In the genomic region with DNA sequence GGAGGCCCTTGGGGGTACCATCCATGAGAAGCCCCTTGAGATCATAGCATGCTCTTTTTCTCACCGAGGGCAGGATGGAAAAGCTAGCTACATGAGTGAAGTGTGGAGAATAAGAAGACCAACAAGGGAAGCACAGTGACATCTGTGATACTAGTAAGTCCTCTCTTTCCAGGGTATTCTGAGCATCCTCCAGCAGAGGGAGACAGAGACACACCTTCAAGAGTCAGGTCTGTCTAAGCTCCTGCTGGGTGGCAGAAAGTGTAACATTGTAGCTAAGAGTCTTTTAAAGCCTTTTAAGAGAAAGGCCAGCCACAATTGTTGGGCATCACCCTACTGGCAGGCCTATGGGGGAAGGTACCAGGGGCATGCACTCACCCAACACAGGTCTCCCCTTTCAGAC, we compare ENCODE assay signal across 8 mouse cellular contexts. TPM values are rescaled to one million over a fixed set of nuclear protein-coding genes. Genes with fewer than 3 reads are reported as not detected.
DNase-seq lines count a peak whose midpoint lies in the region; ATAC-seq and TF ChIP-seq lines count a peak whose summit lies in the region.
"Had no signal": no experiment of that assay in that cellular context is flagged by ENCODE, and none has a peak within 500 bp of the region (broad histone marks: within the 10 kb centered on the region; RNA-seq: fewer than 3 reads in every experiment).

No protein-coding gene starts in this region.

- no peaks in the 10 kb centered on the region for H3K9me3 ChIP-seq in CH12.LX (replicated peaks; ENCODE audit: low read length)
- H3K9me3 ChIP-seq in kidney, embryonic 14.5 days (ENCODE audit: control insufficient read depth, low read length), result no peaks in the 10 kb centered on the region
- peaks cover under 1% of the 10 kb centered on the region; the same call in 1 of the 2 replicates for H3K9me3 ChIP-seq in forebrain, embryonic 11.5 days (ENCODE audit: control insufficient read depth, low read length)

- TF ChIP-seq EP300 in CH12.LX (IDR thresholded peaks at IDR 0.05; ENCODE audit: low read length), result no peak

- peak; percentile 31 for DNase-seq in kidney, adult 2 months
- no peak for DNase-seq in kidney, adult 11 months
- DNase-seq in CH12.LX (ENCODE audit: extremely low read depth) (peak; percentile 82), WW6 (ENCODE audit: low read depth, low spot score) (peak; percentile 47)
- DNase-seq in retina, adult 2 months (ENCODE audit: low read depth, low spot score), result peak; percentile 15
- DNase-seq in forebrain, embryonic 11.5 days (ENCODE audit: low spot score), result no peak

- no peak overlapping the region for H3K4me3 ChIP-seq in kidney, adult 2 months (ENCODE audit: insufficient read depth, low read depth, low read length)
- no peak overlapping the region for H3K4me3 ChIP-seq in CH12.LX (replicated peaks in 1 of 3; ENCODE audit: low read depth in 2 of 3, low read length in 2 of 3, poor library complexity in 1 of 3)
- no peak overlapping the region for H3K4me3 ChIP-seq in kidney, embryonic 14.5 days (ENCODE audit: low read length)
- no peak overlapping the region for H3K4me3 ChIP-seq in forebrain, embryonic 11.5 days (ENCODE audit: low read depth, low read length)
- H3K4me3 ChIP-seq: midbrain, embryonic 12.5 days had no signal

- H3K27me3 ChIP-seq in kidney, adult 2 months (replicated peaks; ENCODE audit: control insufficient read depth, insufficient read depth, low read length), result no peaks in the 10 kb centered on the region
- no peaks in the 10 kb centered on the region for H3K27me3 ChIP-seq in CH12.LX (replicated peaks)
- no peaks in the 10 kb centered on the region for H3K27me3 ChIP-seq in kidney, embryonic 14.5 days (ENCODE audit: control insufficient read depth, insufficient read depth, low read length)
- H3K27me3 ChIP-seq in forebrain, embryonic 11.5 days (ENCODE audit: control insufficient read depth, insufficient read depth, low read length), result no peaks in the 10 kb centered on the region
- H3K27me3 ChIP-seq: midbrain, embryonic 12.5 days had no signal

- H3K27ac ChIP-seq in kidney, adult 2 months (ENCODE audit: insufficient read depth, low read depth, low read length), result no peak overlapping the region
- H3K27ac ChIP-seq in CH12.LX (ENCODE audit: insufficient read depth, low read depth), result no peak overlapping the region
- H3K27ac ChIP-seq in kidney, embryonic 14.5 days (ENCODE audit: low read depth, low read length), result no peak overlapping the region
- H3K27ac ChIP-seq in forebrain, embryonic 11.5 days (ENCODE audit: low read depth, low read length), result no peak overlapping the region
- H3K27ac ChIP-seq: midbrain, embryonic 12.5 days had no signal

- dilution Hi-C loops in CH12.LX (cut with MboI; ENCODE audit: extremely low pct_ligation_motif_present, extremely low pct_unique_long_range_greater_than_20kb, low sequenced_read_pairs), result no loop called here

- no peak overlapping the region for H3K4me2 ChIP-seq in CH12.LX (ENCODE audit: insufficient read depth, low read depth, poor library complexity, severe bottlenecking)
- no peak overlapping the region for H3K4me2 ChIP-seq in kidney, embryonic 14.5 days (replicated peaks; ENCODE audit: low read depth, low read length)
- no peak overlapping the region for H3K4me2 ChIP-seq in forebrain, embryonic 11.5 days (ENCODE audit: low read depth, low read length, severe bottlenecking)
- H3K4me2 ChIP-seq: midbrain, embryonic 12.5 days had no signal

- peak; percentile 57 for ATAC-seq in kidney, embryonic 14.5 days (ENCODE audit: low FRiP score, low TSS enrichment)
- no peak for ATAC-seq in forebrain, embryonic 11.5 days (replicated peaks; ENCODE audit: low FRiP score)

- no peak for TF ChIP-seq POLR2A in kidney, adult 2 months (IDR thresholded peaks at IDR 0.05; ENCODE audit: low read depth, low read length)
- no peak for TF ChIP-seq POLR2A in CH12.LX (IDR thresholded peaks at IDR 0.05; ENCODE audit: low read depth, low read length)

- TF ChIP-seq CTCF in kidney, adult 2 months (conservative IDR thresholded peaks at IDR 0.05; ENCODE audit: insufficient read depth, insufficient read length, low read depth, low read length), result peak; percentile 67
- peak; percentile 81 to 83 for TF ChIP-seq CTCF in CH12.LX (conservative IDR thresholded peaks at IDR 0.05 in 1 of 2, IDR thresholded peaks at IDR 0.05 in 1 of 2; ENCODE audit: low read depth in 2 of 2, low read length in 2 of 2)

- H3K79me2 ChIP-seq in CH12.LX (replicated peaks; ENCODE audit: control insufficient read depth, extremely low read depth, insufficient read depth, poor library complexity, severe bottlenecking), result no peaks in the 10 kb centered on the region

- in situ Hi-C loops in CH12.LX (cut with MboI; ENCODE audit: low pct_ligation_motif_present, low pct_unique_long_range_greater_than_20kb, low sequenced_read_pairs), result loop anchor here (10.0 kb wide), 2 partner anchors 98 to 412 kb away; no protein-coding TSS in a partner anchor

- peak; percentile 86 for TF ChIP-seq RAD21 in CH12.LX (IDR thresholded peaks at IDR 0.05; ENCODE audit: low read depth, low read length)

- no peak overlapping the region for H3K9ac ChIP-seq in CH12.LX (ENCODE audit: insufficient read depth, low read depth)
- H3K9ac ChIP-seq in kidney, embryonic 14.5 days (ENCODE audit: low read depth, low read length), result no peak overlapping the region
- no peak overlapping the region for H3K9ac ChIP-seq in forebrain, embryonic 11.5 days (ENCODE audit: low read length)
- H3K9ac ChIP-seq: midbrain, embryonic 12.5 days had no signal

- 33% methylated on average over 1 of the region's 1 CpGs for WGBS in kidney, adult 2 months
- 39% methylated on average over 1 of the region's 1 CpGs for WGBS in kidney, embryonic 14.5 days
- WGBS in forebrain, embryonic 11.5 days, result 61% methylated on average over 1 of the region's 1 CpGs

- H3K36me3 ChIP-seq in kidney, adult 2 months (ENCODE audit: control insufficient read depth, insufficient read depth, low read length), result no peaks in the 10 kb centered on the region
- H3K36me3 ChIP-seq in CH12.LX (replicated peaks in 1 of 2; ENCODE audit: control insufficient read depth in 1 of 2, insufficient read depth in 1 of 2, low read length in 1 of 2), result no peaks in the 10 kb centered on the region
- no peaks in the 10 kb centered on the region for H3K36me3 ChIP-seq in kidney, embryonic 14.5 days (ENCODE audit: control insufficient read depth, insufficient read depth, low read length)
- no peaks in the 10 kb centered on the region for H3K36me3 ChIP-seq in forebrain, embryonic 11.5 days (ENCODE audit: control insufficient read depth, insufficient read depth, low read length)
- H3K36me3 ChIP-seq: midbrain, embryonic 12.5 days had no signal

- no peaks in the 10 kb centered on the region for H3K4me1 ChIP-seq in kidney, adult 2 months (ENCODE audit: control insufficient read depth, insufficient read depth, low read length)
- no peaks in the 10 kb centered on the region; a peak in 1 of 4 replicates for H3K4me1 ChIP-seq in CH12.LX (ENCODE audit: control insufficient read depth in 1 of 2, insufficient read depth in 2 of 2)
- H3K4me1 ChIP-seq in kidney, embryonic 14.5 days (ENCODE audit: control insufficient read depth, insufficient read depth, low read length), result no peaks in the 10 kb centered on the region
- H3K4me1 ChIP-seq in forebrain, embryonic 11.5 days (replicated peaks; ENCODE audit: control insufficient read depth, insufficient read depth, low read length), result no peaks in the 10 kb centered on the region
- H3K4me1 ChIP-seq: midbrain, embryonic 12.5 days had no signal

TF ChIP-seq in CH12.LX, 34 proteins besides CTCF, POLR2A, EP300 and RAD21:
- TF ChIP-seq NRF1 (IDR thresholded peaks at IDR 0.05; ENCODE audit: low read depth, low read length) (0 out of 2 replicates have a peak, but pooled peaks have one; percentile 30), GABPA (IDR thresholded peaks at IDR 0.05; ENCODE audit: insufficient replicate concordance, low read depth, low read length) (no peak), MYC (IDR thresholded peaks at IDR 0.05; ENCODE audit: low read depth, low read length) (0 out of 2 replicates have a peak, but pooled peaks have one; percentile 29), MAZ (IDR thresholded peaks at IDR 0.05; ENCODE audit: low read depth, low read length) (no peak), IRF4 (IDR thresholded peaks at IDR 0.05; ENCODE audit: low read depth, low read length) (0 out of 2 replicates have a peak, but pooled peaks have one; percentile 20), KAT2A (IDR thresholded peaks at IDR 0.05; ENCODE audit: insufficient replicate concordance, low read length) (no peak), SMC3 (IDR thresholded peaks at IDR 0.05; ENCODE audit: low read depth, low read length) (peak; percentile 85), TBP (conservative IDR thresholded peaks at IDR 0.05; ENCODE audit: low read depth, low read length) (no peak), ZC3H11A (IDR thresholded peaks at IDR 0.05; ENCODE audit: low read depth, low read length) (peak; percentile 58), BHLHE40 (IDR thresholded peaks at IDR 0.05; ENCODE audit: low read depth, low read length) (no peak), TCF12 (IDR thresholded peaks at IDR 0.05; ENCODE audit: low read depth, low read length) (no peak), MEF2A (IDR thresholded peaks at IDR 0.05; ENCODE audit: borderline replicate concordance, low read depth, low read length) (no peak)

RNA-seq across cellular contexts. Expression of a gene that starts 43.8 kb away (rescaled TPM):
- polyA plus RNA-seq in kidney, adult 2 months (2012; rRNA removed), result 8.2 and 12.0 TPM in 2 replicates
- total RNA-seq in CH12.LX (2012; rRNA removed), result 25.4 and 32.5 TPM in 2 replicates
- 9.3 and 10.5 TPM in 2 replicates for total RNA-seq in CH12.LX (2014; rRNA removed)
- 22.2 and 22.6 TPM in 2 replicates for polyA plus RNA-seq in CH12.LX (2012; ENCODE audit: insufficient read length, low read depth)
- polyA plus RNA-seq in kidney, embryonic 14.5 days (2014; fragmentation: Nextera tagmentation; extraction: Ambion mirVana), result 11.0 and 11.4 TPM in 2 replicates
- polyA plus RNA-seq in forebrain, embryonic 11.5 days (2014; fragmentation: Nextera tagmentation; extraction: Ambion mirVana), result 3.3 and 4.4 TPM in 2 replicates

Comparison
In these comparisons a context has a peak if more than half of its experiments do, and no peak if none do; other contexts are left out.
1. DNase-seq: peak in kidney, adult 2 months (single experiment), CH12.LX (single experiment), WW6 (single experiment) and retina, adult 2 months (single experiment); none in kidney, adult 11 months (single experiment) and forebrain, embryonic 11.5 days (single experiment).